Mouse (Mus musculus) limb, embryonic 11.5 days (tissue): Measurements from ENCODE around the gene Ddx52. TPM values are rescaled to one million over a fixed set of nuclear protein-coding genes. Genes with fewer than 3 reads are reported as not detected.
A peak's percentile ranks its signal among the peaks of the same experiment; 100 is the strongest.

ENCODE experiments used
- ATAC-seq: fragments of 200-750 bp; cut with Nextera tagmentation; 2 replicates; pipeline ENCODE4 v1.8.0; 2017; ENCODE audit warnings: low read depth; ENCODE audit not compliant: insufficient number of reproducible peaks, low FRiP score, low TSS enrichment
- DNase-seq: peaks from one replicate; pipeline ENCODE4 v3.0.0-alpha.2; 2015; ENCODE audit warnings: low spot score
- H3K27ac ChIP-seq: fragments of 300-500 bp; sonication (generic); replicated peaks from 2 replicates; pipeline ENCODE4 v1.5.1; 2014; ENCODE audit warnings: low read depth, mild to moderate bottlenecking, low read length
- H3K27me3 ChIP-seq: fragments of 300-500 bp; sonication (generic); 2 replicates; pipeline ENCODE4 v1.6.1; 2014; ENCODE audit warnings: mild to moderate bottlenecking, low read length, mixed read lengths; ENCODE audit not compliant: control insufficient read depth, insufficient read depth
- H3K36me3 ChIP-seq: fragments of 300-500 bp; sonication (generic); 2 replicates; pipeline ENCODE4 v1.6.1; 2014; ENCODE audit warnings: mild to moderate bottlenecking, low read length, moderate library complexity, mixed read lengths; ENCODE audit not compliant: control insufficient read depth, insufficient read depth
- H3K4me1 ChIP-seq: fragments of 300-500 bp; sonication (generic); 2 replicates; pipeline ENCODE4 v1.6.1; 2014; ENCODE audit warnings: low read length, mixed read lengths; ENCODE audit not compliant: control insufficient read depth, insufficient read depth
- H3K4me2 ChIP-seq: fragments of 300-500 bp; sonication (generic); 2 replicates; pipeline ENCODE4 v1.6.1; 2014; ENCODE audit warnings: low read depth, mild to moderate bottlenecking, moderate library complexity; ENCODE audit not compliant: severe bottlenecking
- H3K4me3 ChIP-seq: fragments of 300-500 bp; sonication (generic); 2 replicates; pipeline ENCODE4 v1.5.1; 2014; ENCODE audit warnings: low read depth, low read length
- H3K9ac ChIP-seq: fragments of 300-500 bp; sonication (generic); 2 replicates; pipeline ENCODE4 v1.6.1; 2014; ENCODE audit warnings: mild to moderate bottlenecking, low read length
- H3K9me3 ChIP-seq: fragments of 300-500 bp; sonication (generic); 2 replicates; pipeline ENCODE4 v1.6.1; 2016; ENCODE audit warnings: low read length; ENCODE audit not compliant: control insufficient read depth
- WGBS: fragments of 180-500 bp; shearing (Covaris S2); extraction: QIAGEN DNeasy Blood & Tissue Kit; methylation state at CpG from one replicate; pipeline ENCODE4 v1.1.7; 2014; 5-methylcytosine and 5-hydroxymethylcytosine counted together
- polyA plus RNA-seq: library from polyadenylated mRNA; unstranded; fragments of >200 nt; fragmentation: Nextera tagmentation; extraction: Ambion mirVana; gene quantifications from 2 replicates; pipeline ENCODE4 v1.2.1, GENCODE M21; 2014

The Ddx52 gene
- polyA plus RNA-seq, result 51.5 and 53.2 TPM in 2 replicates

GRCm38 (mm10) chr11:83941950-83942840 lies at the start of gene Ddx52:
Gene Ddx52 (plus strand): TSS chr11:83942062.
- peak within 1 kb of the TSS; percentile 83 for H3K9ac ChIP-seq
- H3K9me3 ChIP-seq, result no peaks in the 10 kb centered on the region
- H3K36me3 ChIP-seq, result peaks cover 11% of the 10 kb centered on the region
- no peaks in the 10 kb centered on the region for H3K4me1 ChIP-seq
- 1% methylated on average over 49 of the region's 49 CpGs for WGBS
- DNase-seq, result peak; percentile 91
- H3K4me3 ChIP-seq, result peak within 1 kb of the TSS; percentile 77
- peak within 1 kb of the TSS; percentile 45 for H3K4me2 ChIP-seq
- peak; percentile 60; the same call in 1 of the 2 replicates for ATAC-seq
- peak within 1 kb of the TSS; percentile 16; the same call in 1 of the 2 replicates for H3K27ac ChIP-seq
- H3K27me3 ChIP-seq, result no peaks in the 10 kb centered on the region

GRCm38 (mm10) chr11:83893325-83893724 lies 48.5 kb upstream of the Ddx52 start:
- H3K27ac ChIP-seq, result no peak overlapping the region
- H3K9me3 ChIP-seq, result no peaks in the 10 kb centered on the region
- 74% methylated on average over 9 of the region's 9 CpGs for WGBS
- no peaks in the 10 kb centered on the region for H3K36me3 ChIP-seq
- no peaks in the 10 kb centered on the region for H3K27me3 ChIP-seq
- H3K9ac ChIP-seq, result no peak overlapping the region
- no peak overlapping the region for H3K4me3 ChIP-seq
- no peaks in the 10 kb centered on the region for H3K4me1 ChIP-seq
- DNase-seq, result no peak
- ATAC-seq, result no peak
- no peak overlapping the region for H3K4me2 ChIP-seq

DNA sequence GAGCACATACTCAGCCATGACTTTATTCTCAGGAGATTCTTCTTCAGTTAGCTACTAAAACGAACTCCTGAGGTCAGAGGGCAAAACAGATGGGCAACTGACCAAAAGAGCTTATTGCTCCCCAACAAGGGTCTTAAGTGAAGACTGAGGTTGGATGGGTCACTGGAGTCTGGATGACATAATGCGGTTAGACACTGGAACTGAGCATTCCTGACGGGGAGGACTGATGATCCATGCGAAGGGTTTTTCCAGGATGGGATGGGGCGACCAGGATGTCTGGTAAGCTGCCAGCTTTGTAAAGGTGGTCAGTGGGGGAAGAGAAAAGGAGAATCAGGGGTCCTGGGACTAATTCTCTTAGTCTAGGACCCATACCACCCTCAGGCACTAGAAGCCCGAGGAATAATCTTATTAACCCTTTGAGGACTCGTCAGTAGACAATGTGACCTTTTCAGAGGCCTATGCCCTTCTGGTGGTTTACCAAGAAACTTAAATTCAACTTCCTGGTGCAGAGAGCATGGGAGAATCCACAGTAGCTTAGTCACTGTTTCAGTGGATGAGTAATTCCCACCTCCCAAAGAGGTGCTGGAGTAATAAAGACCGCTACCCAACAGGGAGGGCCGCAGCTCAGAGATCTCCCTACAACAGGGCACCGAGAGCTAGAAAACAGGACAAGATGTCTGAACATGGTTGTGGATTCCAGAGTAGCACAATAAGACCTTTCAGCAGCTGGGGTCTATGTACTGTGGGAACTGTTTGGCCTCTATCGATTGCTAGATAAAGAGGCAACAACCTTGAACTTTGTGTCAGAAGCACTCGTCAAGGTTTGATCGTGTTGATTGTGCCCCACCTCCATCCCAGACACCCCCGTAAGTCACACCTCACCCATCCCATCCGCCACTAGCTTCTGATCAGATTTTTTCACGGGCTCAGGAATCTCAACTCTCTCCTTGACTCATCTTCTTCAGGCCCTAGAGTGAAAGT lies 45.1 kb upstream of the Ddx52 start:
- H3K4me3 ChIP-seq, result no peak overlapping the region
- H3K27ac ChIP-seq, result no peak overlapping the region
- no peaks in the 10 kb centered on the region for H3K27me3 ChIP-seq
- no peak overlapping the region for H3K9ac ChIP-seq
- WGBS, result 84% methylated on average over 16 of the region's 16 CpGs
- no peaks in the 10 kb centered on the region for H3K9me3 ChIP-seq
- H3K4me2 ChIP-seq, result no peak overlapping the region
- H3K36me3 ChIP-seq, result no peaks in the 10 kb centered on the region
- no peak for DNase-seq
- H3K4me1 ChIP-seq, result no peaks in the 10 kb centered on the region
- ATAC-seq, result no peak

DNA sequence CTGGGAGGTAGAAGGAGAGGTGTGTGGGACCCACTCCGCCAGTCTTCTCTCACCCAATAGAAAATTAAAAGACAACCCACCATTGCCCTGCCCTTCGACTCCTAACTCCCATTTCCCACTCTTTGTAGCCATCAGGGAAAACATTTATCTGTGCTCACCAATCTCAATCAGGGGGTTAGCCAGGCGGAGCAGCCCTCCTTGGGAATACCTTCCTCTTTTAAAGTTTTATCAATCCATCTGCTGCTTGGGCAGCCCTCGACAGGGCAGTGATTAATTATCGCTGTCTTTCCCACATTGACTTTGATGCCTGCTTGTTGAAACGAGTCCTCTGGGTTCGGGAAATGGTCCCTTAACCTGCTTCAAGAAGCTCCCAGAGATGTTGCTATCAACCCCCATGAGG lies 44.3 kb upstream of the Ddx52 start:
- ATAC-seq, result no peak
- 53% methylated on average over 7 of the region's 7 CpGs for WGBS

DNA sequence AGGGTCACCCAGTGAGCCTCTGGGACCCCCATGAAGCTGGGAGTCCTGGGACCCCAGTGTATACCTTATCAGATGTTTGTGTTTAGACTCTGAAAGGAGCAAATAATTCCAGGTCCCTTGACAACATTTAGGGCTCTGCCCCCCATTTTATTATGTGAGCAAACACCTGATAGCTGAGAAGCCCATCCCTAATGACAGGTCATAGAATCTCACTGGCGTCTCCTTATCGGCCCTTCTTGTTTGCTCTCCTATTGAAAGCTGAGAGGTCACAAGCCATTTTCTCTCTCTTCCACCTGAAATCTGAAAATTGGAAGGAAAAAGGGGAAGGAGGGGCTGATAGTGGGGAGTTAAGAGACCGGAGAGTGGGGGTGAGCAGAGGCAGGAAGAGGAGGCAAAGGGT lies 39.0 kb upstream of the Ddx52 start:
- no peaks in the 10 kb centered on the region for H3K36me3 ChIP-seq
- 87% methylated on average over 3 of the region's 3 CpGs for WGBS
- H3K4me2 ChIP-seq, result no peak overlapping the region
- H3K4me3 ChIP-seq, result no peak overlapping the region
- no peak overlapping the region for H3K27ac ChIP-seq
- H3K9me3 ChIP-seq, result no peaks in the 10 kb centered on the region
- DNase-seq (no peak), ATAC-seq (no peak)
- no peaks in the 10 kb centered on the region for H3K27me3 ChIP-seq
- no peaks in the 10 kb centered on the region for H3K4me1 ChIP-seq
- H3K9ac ChIP-seq, result no peak overlapping the region

More for the DNA sequence above, 44.3 kb upstream of the Ddx52 start:
- DNase-seq, result no peak
- H3K4me1 ChIP-seq, result no peaks in the 10 kb centered on the region
- H3K9ac ChIP-seq, result no peak overlapping the region
- H3K4me3 ChIP-seq, result no peak overlapping the region
- H3K4me2 ChIP-seq, result no peak overlapping the region
- H3K27me3 ChIP-seq, result no peaks in the 10 kb centered on the region
- H3K27ac ChIP-seq, result no peak overlapping the region
- no peaks in the 10 kb centered on the region for H3K9me3 ChIP-seq
- no peaks in the 10 kb centered on the region for H3K36me3 ChIP-seq

DNA sequence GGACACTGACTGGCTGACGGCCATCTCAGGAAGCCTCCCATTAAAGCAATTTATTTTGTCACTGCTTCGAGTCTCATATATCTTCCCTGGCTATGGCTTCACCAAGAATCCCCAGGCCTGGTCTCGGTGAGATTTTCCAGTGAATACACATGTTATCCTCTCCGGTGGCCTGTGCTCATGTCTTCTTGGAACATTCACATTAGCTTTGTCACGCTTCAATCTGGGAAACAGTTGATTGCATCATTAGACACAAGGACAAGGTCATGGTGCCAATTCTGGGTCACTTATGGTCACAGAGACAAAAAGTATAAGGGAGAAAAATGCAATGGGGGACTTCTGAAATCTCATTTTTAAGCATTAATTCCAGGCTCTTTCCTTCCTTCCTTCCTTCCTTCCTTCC lies 36.1 kb upstream of the Ddx52 start:
- no peaks in the 10 kb centered on the region for H3K36me3 ChIP-seq
- DNase-seq (no peak), ATAC-seq (no peak)
- 75% methylated on average over 5 of the region's 5 CpGs for WGBS
- H3K27ac ChIP-seq, result no peak overlapping the region
- no peak overlapping the region for H3K4me3 ChIP-seq
- no peaks in the 10 kb centered on the region for H3K4me1 ChIP-seq
- no peaks in the 10 kb centered on the region for H3K9me3 ChIP-seq
- no peak overlapping the region for H3K4me2 ChIP-seq
- no peaks in the 10 kb centered on the region for H3K27me3 ChIP-seq
- no peak overlapping the region for H3K9ac ChIP-seq

- Histone ChIP-seq H3K4me3 (no peak overlapping the region), H3K4me2 (no peak overlapping the region), H3K27me3 (no peaks in the 10 kb centered on the region), H3K9ac (no peak overlapping the region), H3K27ac (no peak overlapping the region), H3K9me3 (no peaks in the 10 kb centered on the region), H3K4me1 (no peaks in the 10 kb centered on the region), H3K36me3 (no peaks in the 10 kb centered on the region)
- WGBS, result 50% methylated on average over 7 of the region's 7 CpGs
- DNase-seq, result no peak
- no peak for ATAC-seq
Measured at GRCm38 (mm10) chr11:83908376-83908775, 33.5 kb upstream of the Ddx52 start.

GRCm38 (mm10) chr11:83913824-83914311 lies 28.0 kb upstream of the Ddx52 start:
- Histone ChIP-seq H3K27me3 (no peaks in the 10 kb centered on the region), H3K9me3 (no peaks in the 10 kb centered on the region), H3K4me3 (no peak overlapping the region), H3K27ac (no peak overlapping the region), H3K36me3 (no peaks in the 10 kb centered on the region), H3K4me2 (no peak overlapping the region), H3K4me1 (no peaks in the 10 kb centered on the region), H3K9ac (no peak overlapping the region)
- no peak for DNase-seq
- no peak for ATAC-seq
- WGBS, result 23% methylated on average over 8 of the region's 8 CpGs
